Mouse (Mus musculus) CD4-positive, CD25-positive, alpha-beta regulatory T cell, adult 2 months (primary cell): Measurements from ENCODE around the gene Trim14.

Source experiments
- DNase-seq: peaks from one replicate; pipeline ENCODE4 v3.0.0-alpha.2; 2012; ENCODE audit warnings: low read depth, low spot score

The Trim14 gene

GRCm38 (mm10) chr4:46485696-46486417, 50.1 kb downstream of the Trim14 start:
- peak; percentile 92 for DNase-seq

- peak; percentile 64 for DNase-seq
Measured at GRCm38 (mm10) chr4:46479081-46479480, 56.9 kb downstream of the Trim14 start.

GRCm38 (mm10) chr4:46475101-46475500, 60.8 kb downstream of the Trim14 start:
- DNase-seq: no peak

- peak; percentile 52 for DNase-seq
Measured at GRCm38 (mm10) chr4:46465740-46466139, 70.2 kb downstream of the Trim14 start.

- peak; percentile 71 for DNase-seq
Measured at GRCm38 (mm10) chr4:46463130-46463830, 72.7 kb downstream of the Trim14 start.

- peak; percentile 27 for DNase-seq
Measured at GRCm38 (mm10) chr4:46458411-46458810, 77.5 kb downstream of the Trim14 start.

- no peak for DNase-seq
Measured at GRCm38 (mm10) chr4:46457186-46457585, 78.8 kb downstream of the Trim14 start.

- DNase-seq: no peak
Measured at GRCm38 (mm10) chr4:46456762-46457161, 79.2 kb downstream of the Trim14 start.

GRCm38 (mm10) chr4:46454097-46454864, 81.7 kb downstream of the Trim14 start:
- DNase-seq: peak; percentile 58

- peak; percentile 27 for DNase-seq
Measured at GRCm38 (mm10) chr4:46452855-46453719, 82.9 kb downstream of the Trim14 start.

- peak; percentile 79 for DNase-seq
Measured at GRCm38 (mm10) chr4:46452481-46452850, 83.5 kb downstream of the Trim14 start.

GRCm38 (mm10) chr4:46451758-46452480, 84.0 kb downstream of the Trim14 start:
- peak; percentile 82 for DNase-seq

GRCm38 (mm10) chr4:46451240-46451757, 84.6 kb downstream of the Trim14 start:
- peak; percentile 72 for DNase-seq

- DNase-seq: peak; percentile 95
Measured at GRCm38 (mm10) chr4:46450519-46451131, 85.3 kb downstream of the Trim14 start, which contains the start of gene Anp32b. Gene Anp32b, plus strand, starts transcription at chr4:46450902.

- DNase-seq: no peak
Measured at GRCm38 (mm10) chr4:46450020-46450518, 85.9 kb downstream of the Trim14 start.

- DNase-seq: no peak
Measured at GRCm38 (mm10) chr4:46448886-46449285, 87.1 kb downstream of the Trim14 start.

- DNase-seq: no peak
Measured at GRCm38 (mm10) chr4:46447461-46447860, 88.5 kb downstream of the Trim14 start.

- no peak for DNase-seq
Measured at GRCm38 (mm10) chr4:46445237-46445945, 90.5 kb downstream of the Trim14 start.
